Mouse (Mus musculus) v-Abl transformed pro-B cells (cell line): Measurements from ENCODE around the gene Ribc2.

Experiments used
- in situ Hi-C, 2 experiments: fragments of 400-800 bp; cut with MboI; formaldehyde crosslinking; loops; one replicate each; pipeline ENCODE4 v1.15.1; 2025; ENCODE audit not compliant: unreplicated experiment in 2 of 2

The Ribc2 gene

DNA sequence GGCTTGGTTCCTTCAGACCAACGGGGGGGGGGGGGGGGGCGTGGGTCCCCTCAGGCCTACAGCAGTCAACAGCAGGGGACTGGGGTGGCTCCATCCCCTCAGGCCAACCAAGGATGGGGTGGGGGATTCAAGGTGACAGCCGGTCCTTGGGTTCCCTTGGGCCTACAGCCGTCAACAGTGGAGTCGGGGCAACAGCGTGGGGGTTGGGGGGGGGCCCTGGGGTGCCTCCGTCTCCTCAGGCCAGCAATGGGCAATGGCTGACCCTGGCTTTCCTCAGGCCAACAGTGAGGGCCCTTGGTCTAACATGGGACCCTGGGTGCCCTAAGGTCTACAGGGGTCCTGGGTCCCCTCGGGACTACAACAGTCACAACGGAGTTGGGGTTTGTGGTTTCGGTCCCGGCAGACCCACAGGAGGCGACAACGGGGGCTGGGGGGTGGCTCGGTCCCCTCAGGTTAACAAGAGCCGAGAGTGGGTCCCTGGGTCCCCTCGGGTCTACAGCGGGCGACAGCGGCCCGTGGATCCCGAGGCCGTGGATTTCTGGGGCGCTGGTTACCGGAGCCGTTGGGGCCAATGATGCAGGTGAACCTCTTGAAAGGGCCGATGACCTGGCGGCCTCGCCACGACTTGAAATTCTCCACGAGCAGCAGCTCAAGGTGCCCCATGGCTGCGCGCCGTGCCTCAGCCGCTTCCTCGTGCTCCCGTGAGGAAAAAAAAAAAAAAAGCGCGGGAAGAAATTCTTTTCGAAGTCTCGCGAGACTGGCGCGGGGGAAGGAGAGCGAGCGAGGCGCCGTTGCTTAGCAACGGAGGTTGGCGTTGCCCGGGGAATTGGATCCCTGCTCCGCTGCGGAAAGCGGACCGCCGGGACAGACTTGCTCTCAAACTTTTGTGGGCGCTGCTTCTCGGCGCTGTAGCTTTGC, at the start of gene Ribc2, which contains the start of gene Smc1b:
Gene Ribc2 (plus strand): TSS at position 804 of the 918 bp plus-strand sequence.
Gene Smc1b (minus strand): TSS at position 690 of the 918 bp plus-strand sequence.
- in situ Hi-C loops = no loop called here

DNA sequence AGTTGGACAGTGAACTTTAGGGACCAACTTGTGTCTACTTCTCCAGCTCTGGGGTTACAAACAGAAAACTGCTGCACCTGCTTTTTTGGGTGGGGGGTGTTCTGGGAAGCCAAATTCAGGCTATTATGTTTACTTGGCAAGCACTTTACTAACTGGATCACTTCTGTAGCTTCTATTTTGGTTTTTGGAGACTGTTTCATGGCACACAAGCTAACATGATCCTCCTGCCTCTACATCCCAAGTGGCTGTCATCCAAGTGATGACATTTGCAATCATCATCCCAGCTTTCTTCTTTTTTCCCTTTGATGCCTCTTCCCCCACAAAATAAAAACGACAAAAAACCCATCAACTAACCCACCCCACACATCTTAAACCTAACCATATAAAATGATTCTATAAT, 46.2 kb upstream of the Ribc2 start:
- in situ Hi-C loops = no loop called here

DNA sequence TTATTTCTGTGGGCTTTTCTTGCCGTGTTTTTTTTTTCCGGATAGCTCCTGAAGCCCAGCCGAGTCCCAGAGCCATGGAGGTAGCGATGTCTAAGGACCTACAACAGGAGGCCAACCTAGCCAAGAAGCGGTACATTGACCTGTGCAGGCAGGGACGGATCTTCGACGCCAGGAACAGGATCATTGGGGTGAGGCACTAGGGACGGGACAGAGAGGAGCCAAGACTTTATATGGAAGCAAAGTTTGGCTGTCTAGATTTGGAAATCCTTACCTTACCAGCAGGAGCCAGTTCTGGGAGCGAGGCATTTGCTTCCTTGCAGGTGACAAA, 279 bp downstream of the Ribc2 start:
- in situ Hi-C loops = no loop called here

DNA sequence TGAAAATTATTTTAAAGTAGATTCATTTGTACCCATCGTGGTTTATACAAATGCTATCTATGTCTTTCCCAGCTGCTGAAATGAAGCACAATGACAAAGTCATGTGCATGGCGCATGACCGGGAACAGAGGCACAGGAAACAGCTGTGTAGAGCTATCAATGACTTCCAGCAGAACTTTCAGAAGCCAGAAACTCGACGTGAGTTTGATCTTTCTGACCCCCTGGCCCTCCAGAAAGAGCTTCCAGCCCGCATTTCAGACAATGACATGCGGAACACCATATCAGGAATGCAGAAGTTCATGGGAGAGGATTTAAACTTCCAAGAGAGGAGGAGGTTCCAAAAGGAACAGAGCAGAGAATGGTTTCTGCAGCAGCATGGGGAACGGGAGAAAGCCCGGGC, 3.3 kb downstream of the Ribc2 start:
- in situ Hi-C loops = no loop called here

DNA sequence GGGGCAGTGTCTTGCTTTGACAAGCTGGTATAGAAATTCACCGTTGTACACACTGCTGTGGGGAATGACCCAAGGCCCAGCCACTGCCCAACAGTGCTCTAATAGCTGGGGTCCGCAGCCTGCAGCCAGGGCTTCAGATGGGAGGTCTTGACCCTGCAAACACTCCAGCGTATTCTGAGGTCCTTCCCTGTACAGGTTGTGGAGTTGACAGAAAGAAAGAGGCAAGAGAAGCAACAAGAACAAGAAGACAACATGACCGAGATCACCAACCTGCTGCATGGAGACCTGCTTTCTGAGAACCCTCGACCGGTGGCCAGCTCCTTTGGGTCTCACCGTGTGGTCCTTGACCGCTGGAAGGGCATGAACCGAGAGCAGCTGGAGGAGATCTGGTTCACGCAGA, 9.4 kb downstream of the Ribc2 start:
- in situ Hi-C loops = no loop called here

DNA sequence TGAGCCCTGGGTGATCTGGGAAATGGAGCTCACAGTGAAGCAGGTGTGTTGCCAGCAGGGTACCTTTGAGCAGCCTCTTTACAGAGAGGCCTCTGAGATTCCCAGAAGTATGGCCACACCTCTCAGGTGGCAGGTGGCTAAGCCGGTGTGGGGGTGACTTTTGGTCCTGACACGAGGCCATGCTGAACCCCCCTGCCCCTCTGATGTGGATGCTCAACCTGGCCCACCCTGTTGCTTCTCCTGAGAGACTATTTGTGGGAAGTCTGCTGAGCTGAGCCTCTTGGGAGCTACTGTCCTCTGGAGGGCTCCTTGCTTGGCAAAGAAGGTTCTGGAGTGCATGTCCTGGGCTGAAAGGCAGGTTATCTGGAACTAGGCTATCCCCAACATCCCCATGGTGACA, 10.6 kb downstream of the Ribc2 start:
- in situ Hi-C loops = no loop called here

DNA sequence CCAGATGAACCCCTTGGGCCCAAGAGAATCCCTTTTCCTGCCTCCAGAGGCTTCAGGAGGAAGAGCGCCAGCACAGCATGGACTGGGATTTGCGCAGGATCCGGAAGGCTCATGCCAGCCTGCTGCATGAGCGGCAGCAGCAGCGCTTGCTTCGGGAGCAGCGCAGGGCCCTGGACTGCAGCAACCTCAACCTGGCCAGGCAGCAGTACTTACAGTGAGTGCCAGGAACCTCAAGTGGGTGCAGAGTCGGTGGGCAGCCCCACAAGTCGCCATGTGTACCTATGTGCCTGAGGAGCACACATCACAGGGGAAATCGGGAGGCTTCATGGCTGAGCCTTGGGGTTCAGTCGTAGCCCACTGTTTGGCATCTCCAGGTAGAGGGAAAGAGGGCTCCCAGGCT, 11.3 kb downstream of the Ribc2 start:
- in situ Hi-C loops = no loop called here

DNA sequence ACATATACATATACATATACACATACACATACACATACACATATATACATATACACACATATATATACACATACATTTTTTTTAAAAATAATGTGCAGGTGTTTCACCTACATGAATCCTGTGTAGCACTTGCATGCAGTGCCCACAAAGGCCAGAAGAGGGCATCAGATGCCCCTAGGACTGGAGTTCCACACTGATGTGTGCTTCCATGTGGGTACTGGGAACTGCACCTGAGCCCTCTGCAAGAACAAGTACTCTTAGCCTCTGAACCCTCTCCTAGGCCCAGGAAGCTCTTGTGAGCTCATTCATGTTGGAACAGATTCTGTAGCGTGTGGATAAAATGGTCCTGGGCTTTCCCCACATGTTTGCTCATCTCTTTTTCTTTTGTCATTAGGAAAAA, 11.9 kb downstream of the Ribc2 start:
- in situ Hi-C loops = no loop called here

DNA sequence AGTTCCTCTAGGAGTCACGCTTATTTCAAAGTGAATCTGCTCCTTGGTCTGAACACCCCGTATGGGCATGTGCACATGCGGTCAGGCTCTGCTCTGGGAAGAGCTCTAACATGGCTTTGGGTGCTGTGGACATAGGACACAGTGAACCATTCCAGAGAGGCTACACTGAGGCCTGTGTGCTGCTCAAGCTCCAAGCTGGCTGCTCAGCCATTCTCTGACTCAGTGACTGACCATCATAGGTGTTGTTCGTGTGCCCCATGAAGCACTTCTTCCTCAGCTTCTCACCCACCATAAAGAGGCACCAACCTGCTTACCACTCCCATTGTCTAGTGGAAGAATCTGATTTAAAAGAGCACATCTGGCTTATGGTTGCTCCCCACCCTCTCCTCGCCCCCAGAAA, 12.4 kb downstream of the Ribc2 start:
- in situ Hi-C loops = no loop called here

DNA sequence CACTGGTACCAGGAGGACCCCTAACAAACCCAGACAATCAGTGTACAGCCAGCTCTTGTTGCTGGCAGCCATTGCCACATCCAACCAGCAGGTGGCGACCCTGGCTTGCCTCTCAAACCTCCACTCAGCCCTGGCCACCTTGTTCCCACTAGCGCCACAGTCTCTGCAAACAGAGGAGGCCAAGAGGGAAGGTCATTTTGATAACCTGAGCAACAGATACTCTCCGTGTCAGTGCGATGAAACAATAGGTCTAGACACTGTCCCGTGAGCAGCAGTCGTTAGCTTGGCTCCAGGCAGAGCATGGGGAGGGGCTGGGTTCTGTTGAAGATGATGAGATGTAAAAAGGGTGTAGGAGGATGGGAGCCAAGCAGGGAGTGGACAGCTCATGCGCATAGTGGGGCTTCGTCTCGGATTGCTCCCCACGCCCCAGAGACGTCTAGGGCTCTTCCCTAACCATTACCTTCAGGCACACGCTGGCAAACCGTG, 19.6 kb downstream of the Ribc2 start:
- in situ Hi-C loops = loop anchor here in 1 of 2 experiments (5.0 kb wide), 1 partner anchor 431 kb away; the partner anchor contains the start of gene Wnt7b

DNA sequence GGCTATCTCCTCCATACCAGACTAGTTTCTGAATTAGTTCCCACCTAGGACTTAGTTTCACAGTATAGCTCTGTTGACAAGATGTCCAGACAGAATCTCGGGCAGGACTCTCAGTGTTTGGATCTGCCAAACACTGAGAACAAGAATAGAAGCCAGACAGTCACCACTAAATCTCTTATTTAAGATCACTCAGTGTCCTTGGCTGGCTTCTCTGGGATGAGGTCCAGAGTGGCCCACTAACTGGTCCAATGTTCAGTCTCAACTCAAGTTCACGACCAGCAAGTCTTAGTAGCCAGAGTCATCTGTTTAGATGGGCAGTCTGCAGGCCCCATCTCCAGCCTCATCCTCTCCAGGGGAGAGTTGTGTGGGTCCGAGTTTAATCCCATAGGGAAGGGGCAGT, 20.7 kb downstream of the Ribc2 start:
- in situ Hi-C loops = loop anchor here in 1 of 2 experiments (5.0 kb wide), 1 partner anchor 430 kb away; the partner anchor contains the start of gene Wnt7b

DNA sequence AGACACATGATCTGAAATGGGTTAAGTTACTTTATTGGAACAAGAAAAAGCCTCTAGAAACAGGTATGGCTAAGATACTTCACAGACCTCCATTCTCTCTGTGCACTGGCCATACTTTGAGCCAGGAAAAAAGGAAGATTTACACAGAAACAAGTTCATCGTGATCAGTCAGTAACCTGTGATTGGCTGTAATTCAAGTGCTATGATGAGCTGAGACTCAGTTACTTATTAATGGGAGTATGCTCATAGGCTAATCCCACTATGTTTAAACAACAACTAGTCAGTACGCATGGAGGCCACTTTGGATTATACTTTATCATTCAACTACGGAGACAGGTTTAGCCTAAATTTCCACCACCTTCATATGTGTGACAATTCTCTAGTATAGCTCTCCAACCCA, 22.2 kb downstream of the Ribc2 start:
- in situ Hi-C loops = loop anchor here in 1 of 2 experiments (5.0 kb wide), 1 partner anchor 428 kb away; the partner anchor contains the start of gene Wnt7b

DNA sequence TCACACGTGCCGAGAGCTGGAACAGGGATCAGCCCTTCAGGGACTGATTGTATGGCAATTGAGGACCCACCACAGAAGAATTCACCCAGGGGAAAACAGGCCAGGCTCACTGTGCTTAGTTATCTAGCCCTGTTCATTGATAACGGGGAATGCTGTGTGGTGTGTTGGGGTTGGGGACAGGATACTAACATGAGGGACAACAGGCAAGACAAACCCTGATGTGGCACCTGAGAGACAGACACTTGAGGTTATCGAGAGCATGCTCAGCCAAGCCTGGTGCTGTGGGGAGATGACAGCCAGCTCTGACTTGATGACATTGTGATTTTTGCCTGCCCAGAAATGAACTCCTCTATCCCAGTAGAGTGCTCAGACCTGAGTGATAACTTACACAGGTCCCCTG, 24.3 kb downstream of the Ribc2 start:
- in situ Hi-C loops = no loop called here

DNA sequence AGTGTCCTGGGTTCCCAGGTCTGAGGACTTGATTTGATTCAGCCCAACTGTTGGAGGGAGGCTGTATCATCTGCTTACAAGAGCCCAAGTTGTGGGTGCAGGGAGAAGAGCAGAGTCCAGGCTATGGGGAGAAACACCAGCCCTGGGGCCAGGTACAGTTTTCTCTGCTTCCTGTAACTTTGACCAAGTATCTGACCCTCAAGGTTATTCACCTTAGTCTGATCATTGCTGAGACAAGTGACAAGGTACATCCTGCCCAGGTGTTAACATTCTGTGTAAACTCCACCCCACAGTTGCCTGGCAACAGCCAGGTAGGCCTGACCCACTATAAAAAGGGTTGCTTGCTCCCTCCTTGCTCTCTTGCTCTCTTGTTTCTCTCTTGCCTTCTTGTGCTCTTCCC, 29.5 kb downstream of the Ribc2 start:
- in situ Hi-C loops = no loop called here

DNA sequence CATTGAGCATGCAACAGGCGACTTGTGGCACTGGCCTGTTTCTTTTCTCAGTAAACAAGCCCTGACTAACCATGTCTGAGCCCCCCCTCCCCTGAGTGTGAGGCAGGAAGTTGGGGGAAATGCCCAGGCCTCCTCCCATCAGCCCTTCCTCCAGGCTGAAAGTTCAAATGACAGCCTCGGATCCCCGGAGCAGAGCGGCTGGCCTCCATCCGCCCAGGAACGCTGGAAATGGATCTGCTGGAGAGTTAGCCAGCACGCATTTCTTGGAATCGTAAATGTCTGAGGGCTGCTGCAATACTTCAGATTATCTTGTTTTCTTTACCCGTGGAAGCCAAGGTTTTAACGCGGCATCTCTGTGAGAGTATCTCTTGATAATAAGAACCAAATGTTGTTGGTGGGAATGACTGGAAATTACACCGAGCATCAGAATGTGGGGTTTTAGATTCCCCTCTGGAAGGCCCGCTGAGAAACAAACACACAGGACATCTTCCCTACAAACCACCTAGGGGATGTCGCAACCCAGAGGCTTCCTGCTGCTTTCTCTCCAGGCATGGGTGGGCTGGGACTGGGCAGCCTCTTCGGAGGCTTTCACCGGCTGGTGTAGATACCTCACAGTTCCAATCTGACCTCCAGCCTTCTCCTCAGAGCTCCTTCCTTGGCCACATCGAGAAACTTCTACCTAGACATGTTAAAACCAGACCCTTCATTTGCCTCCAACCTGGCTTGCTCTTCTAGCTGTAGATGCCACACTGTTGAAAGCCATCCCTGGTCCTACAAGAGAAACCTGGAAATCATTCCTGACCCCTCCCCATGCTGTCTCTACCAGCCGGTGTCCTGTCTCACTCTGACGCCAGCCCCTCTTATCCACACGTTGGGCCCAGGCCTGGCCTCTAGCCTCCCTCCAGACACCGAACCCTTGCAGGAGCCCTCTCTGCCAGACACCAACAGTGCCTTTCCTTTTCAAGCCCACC, 31.1 kb downstream of the Ribc2 start:
- in situ Hi-C loops = no loop called here

DNA sequence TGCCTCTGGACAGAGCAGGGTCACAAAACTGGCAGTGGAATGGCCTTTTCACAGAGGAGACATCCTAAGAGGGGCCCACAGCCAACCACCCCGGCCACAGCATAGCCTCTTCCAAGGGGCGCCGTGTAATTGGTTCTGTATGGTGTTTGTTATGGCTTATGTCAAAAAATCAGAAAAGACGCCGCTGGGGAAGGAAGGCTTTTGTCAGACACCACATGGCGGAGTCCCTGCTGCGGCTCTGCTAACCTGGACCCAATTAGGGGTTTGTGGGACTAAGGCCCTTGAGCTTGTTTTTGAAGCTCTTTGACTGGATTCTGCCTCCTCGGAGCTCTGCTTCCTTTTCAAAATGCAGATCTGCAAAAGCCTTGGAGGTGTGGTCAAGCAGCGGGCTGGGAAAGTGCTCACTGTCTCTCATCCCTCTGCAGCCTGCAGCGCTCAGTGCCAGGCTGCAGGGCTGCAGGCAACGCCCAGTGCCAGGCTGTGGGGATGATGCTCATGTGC, 34.6 kb downstream of the Ribc2 start:
- in situ Hi-C loops = no loop called here

DNA sequence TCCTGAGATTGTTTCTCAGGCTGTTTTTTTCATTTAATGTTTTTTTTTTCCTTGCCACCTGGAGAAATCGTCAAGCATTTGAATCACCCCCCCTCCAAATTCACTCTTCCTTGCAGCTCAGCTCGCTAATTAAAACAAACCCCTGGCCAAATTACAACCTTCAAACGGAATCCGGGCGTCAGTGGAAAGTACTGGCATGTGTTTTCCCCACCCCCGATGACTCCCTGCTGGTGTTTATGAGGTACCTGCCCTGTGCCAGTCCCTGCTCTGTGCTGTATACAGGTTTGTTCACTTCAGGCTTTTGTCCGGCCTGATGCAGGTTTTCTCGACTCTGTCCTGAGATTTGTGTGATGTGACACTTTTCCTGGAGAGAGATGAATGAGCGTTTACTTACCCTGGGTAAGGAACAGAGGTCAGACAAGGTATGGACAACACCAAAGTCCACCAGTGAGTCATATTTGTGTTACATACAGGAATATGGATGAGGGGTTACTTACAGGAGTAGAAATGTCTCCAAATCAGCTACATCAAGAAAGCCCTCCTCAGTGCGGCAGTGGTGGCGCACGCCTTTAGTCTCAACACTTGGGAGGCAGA, 35.3 kb downstream of the Ribc2 start:
- in situ Hi-C loops = no loop called here

DNA sequence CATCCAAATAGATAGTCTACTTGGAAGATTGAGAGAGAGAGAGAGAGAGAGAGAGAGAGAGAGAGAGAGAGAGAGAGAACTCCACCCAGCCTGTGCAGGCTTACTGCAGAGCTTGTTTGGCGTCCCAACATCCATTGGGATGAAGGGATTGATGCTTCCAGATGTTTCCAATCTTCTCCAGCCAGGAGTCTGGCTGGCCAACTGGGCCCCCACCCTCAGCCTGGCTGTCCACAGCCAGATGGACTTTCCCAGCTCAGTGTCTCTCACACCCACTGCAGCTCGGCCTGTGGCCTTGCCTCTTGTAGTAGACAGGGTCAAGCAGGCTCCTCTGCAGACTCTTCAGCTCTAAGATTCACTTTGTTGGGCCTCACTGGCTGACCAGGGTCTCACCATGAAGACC, 40.2 kb downstream of the Ribc2 start:
- in situ Hi-C loops = no loop called here

DNA sequence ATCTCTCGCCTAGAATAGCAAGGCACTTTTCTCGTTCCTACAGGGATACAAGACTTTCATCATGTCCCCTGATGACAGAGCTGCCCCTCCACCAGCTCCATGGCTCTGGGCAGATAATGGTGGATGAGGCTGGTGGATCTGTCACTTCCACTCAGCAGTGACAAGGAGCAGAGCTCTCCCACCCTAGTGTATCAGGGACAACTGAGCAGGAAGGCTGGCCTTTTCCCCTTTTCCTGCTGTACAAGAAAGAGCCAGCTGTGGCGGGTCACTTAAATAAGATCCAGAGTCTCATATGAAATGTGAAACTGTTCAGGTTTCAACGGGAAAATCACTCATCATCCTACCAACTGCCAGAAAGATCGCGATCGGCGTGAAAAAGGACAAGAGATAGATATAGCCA, 41.5 kb downstream of the Ribc2 start:
- in situ Hi-C loops = no loop called here

DNA sequence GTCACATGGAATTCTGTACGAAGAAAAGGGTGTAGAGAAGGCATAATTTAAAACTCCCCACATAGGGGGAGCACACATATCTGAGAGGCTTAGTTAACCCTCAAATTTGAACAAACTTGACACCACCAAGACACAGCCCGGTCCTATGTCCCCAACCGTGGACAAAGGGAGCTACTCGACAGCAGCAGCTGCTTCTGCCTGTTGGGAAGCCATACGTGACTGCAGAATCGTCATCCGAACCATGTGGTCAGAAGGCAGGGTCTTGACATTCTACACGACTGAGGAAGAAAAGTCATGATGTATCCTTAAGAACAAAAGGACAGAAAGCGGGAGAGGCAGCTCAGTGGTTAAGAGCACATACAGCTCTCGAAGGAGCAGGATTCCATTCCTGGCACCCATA, 42.2 kb downstream of the Ribc2 start:
- in situ Hi-C loops = no loop called here
